Mouse (Mus musculus): ENCODE results near the gene Hoxc8.

The Hoxc8 gene

DNA sequence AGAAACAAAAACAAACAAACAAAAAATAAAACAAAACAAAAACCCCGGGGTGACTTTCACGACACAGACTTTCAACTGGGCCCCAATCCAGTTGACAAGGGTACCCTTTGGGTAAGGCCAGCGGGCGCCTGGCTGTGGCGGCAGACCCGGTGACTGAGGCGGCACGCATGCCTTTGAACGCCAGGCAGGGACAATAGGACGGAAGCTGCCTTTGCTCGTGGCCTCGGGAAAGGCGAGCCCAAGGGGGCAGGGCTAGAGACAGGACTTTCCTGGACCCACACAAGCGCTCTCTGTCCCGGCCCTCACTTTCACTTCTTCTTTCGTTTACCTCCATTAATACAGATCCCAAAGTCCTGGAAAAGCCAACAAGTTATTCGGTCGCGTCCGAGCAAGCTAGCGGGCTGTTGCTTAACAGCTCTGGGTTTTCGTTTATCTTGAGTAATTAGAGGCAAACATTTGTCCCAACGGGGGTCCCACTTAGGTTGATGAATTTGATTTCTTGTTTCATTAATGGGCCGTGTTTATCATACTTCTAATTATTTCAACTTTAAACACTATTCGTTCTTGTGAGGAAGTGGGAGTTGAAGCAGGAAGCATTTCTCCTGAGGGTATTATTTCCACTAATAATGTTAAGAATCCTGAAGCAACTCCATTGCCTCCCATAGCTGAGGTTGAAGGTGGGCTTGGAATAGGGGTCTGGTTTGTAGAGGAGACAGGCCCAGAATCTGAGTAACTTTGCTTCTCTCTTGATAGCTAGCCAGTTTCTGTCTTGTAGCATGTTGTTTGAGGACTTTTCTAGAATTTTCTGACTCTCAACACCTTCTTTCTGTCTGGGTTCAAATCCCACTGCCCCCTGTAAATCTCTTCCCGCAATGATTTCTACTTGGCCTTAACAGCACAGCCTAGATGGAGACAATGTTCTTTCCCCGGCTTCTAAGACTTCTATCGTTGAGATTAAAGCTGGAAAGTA, 26.5 kb upstream of the Hoxc8 start:
- intact Hi-C loops (cut with DNase I), result no loop called here

DNA sequence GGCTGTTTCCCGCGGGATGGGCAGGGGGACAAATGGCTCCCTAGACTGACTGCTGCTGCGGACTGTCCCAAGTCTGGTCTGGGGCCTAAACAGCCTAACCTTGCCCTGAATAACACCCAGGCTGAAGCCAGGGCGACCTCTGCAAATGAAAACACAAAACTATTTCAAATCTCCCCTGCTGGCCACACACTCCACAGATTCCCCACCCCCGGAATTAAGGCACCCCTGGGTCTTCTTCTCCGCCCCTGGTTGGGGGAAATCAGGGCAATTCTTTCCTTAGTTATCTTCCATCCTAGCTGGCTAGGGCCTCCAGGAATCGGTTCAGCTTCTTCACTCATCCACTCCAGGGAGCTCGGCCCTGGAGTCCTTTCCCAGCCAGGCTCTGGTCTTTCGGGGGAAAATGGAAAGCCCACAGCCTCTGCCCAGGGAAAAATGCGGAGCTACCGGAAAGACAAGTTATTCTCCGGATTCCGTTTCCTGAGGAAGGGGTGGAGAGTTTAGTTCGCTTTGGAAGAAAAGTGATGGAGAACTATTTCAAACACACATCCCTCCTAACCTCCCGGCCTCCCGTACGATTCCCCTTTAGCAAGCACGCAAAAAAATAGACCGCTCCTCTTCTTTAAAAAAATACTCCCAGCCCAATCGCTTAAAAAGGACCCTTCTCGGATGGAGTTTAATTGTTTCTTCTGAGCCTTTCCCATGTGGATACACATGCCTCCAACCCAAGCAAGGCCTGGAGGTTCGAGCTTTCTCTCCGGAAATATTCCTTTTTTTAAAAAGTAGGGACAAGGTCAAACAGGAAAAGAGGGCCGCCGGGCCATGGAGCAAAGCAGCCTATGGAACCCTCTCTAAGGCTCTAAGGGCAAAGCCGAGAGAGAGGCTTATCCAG, 25.2 kb upstream of the Hoxc8 start:
- intact Hi-C loops (cut with DNase I), result loop anchor here (5.0 kb wide), 1 partner anchor 212 kb away; no protein-coding TSS in a partner anchor

DNA sequence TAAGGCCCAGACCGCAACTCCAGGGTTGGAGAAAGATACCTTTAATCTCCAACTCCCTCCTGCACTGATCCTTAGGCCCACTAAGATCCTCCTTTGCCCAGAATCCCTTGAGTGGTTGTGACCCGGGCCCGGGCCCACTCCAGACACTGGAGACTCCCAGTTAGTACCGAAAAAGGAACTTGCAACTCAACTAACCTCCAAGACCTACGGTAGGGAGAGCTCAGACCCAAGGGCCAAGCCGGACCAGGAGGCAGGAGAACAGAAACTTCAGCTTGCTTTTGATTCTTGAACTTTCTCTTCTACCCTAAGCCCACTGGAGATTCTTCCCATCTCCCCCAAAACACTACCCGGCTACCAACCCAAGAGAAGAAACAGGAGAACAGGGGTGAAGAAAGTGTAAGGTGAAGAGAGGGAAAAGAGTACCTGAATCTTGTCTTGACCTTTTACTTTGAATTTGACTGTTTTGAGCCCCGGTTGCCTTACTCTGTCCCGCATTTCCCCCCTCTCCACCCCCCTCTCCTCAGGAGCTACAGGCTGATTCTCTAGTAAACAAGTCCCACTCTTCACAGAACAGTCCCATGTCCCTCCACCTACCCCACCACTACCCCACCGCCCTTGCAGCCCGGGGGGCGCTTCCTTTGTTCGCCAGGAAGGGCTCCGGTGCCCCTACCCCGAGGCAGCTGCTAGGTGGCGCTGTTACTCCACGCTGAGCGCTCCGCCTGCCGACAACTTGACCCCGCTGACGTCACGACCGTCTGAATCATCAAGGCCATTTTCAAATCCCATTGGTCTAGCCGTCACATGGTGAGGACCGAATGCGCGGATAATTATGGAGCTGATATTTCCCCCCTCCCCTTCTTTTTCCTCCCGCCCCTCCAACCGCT, 24.3 kb upstream of the Hoxc8 start:
- intact Hi-C loops (cut with DNase I), result loop anchor here (5.0 kb wide), 1 partner anchor 211 kb away; no protein-coding TSS in a partner anchor

DNA sequence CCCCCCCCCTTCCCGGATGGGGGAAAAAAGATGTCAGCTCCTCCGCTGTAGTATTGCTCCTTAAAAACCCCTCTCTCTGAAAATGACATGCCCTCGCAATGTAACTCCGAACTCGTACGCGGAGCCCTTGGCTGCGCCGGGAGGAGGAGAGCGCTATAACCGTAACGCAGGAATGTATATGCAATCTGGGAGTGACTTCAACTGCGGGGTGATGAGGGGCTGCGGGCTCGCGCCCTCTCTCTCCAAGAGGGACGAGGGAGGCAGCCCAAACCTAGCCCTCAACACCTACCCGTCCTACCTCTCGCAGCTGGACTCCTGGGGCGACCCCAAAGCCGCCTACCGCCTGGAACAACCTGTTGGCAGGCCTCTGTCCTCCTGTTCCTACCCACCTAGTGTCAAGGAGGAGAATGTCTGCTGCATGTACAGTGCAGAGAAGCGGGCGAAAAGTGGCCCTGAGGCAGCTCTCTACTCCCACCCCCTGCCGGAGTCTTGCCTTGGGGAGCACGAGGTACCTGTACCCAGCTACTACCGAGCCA, 23.6 kb upstream of the Hoxc8 start, which contains the start of gene Hoxc10:
TSS of gene Hoxc10 (plus strand) at position 21 of the 536 bp plus-strand sequence.
- intact Hi-C loops (cut with DNase I), result loop anchor here (5.0 kb wide), 1 partner anchor 210 kb away; no protein-coding TSS in a partner anchor

DNA sequence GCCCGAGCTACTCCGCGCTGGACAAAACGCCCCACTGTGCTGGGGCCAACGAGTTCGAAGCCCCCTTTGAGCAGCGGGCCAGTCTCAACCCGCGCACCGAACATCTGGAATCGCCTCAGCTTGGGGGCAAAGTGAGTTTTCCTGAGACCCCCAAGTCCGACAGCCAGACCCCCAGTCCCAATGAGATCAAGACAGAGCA, 23.2 kb upstream of the Hoxc8 start, which contains the start of gene Hoxc5:
TSS of gene Hoxc5 (plus strand) at position 132 of the 199 bp plus-strand sequence.
- intact Hi-C loops (cut with DNase I), result loop anchor here (5.0 kb wide), 1 partner anchor 210 kb away; no protein-coding TSS in a partner anchor

DNA sequence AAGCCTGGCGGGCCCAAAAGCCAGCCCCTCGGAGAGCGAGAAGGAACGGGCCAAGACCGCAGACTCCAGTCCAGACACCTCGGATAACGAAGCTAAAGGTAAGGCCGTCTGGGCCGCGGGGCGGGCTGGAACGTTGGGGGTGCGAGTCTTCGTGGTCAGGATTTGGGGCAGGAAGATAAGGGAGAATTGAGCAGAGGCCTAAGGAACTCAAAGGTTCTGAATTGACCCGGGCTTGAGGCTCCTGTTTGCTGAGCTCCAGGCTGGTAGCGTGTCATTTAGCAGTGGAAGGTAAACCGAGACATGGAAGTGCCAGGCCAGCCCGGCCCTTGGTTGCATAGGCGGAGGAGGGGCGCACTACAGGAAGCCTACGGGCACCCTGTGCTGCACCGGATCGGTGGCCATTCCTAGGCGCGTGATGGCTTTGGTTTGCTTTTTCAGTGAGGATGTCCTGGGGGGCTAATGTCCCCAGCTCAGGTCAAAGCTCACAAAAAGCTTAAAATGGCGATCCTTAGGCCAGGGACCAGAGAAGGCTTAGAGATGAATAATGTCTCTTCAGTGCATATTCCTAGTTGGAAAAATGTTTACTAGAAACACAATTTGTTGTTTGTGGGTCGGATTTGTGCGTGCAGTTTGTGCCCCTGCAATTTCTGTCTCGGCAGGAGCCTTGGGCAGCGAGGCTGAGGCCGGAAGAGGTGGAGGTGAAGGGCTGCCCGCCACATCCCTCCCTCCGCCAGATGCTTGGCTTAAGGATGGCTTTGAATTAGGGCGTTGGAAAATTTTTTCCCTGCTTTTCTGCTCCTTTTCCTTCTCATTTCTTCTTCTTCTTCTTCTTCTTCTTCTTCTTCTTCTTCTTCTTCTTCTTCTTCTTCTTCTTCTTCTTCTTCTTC, 22.7 kb upstream of the Hoxc8 start:
- intact Hi-C loops (cut with DNase I), result loop anchor here (5.0 kb wide), 1 partner anchor 210 kb away; no protein-coding TSS in a partner anchor

DNA sequence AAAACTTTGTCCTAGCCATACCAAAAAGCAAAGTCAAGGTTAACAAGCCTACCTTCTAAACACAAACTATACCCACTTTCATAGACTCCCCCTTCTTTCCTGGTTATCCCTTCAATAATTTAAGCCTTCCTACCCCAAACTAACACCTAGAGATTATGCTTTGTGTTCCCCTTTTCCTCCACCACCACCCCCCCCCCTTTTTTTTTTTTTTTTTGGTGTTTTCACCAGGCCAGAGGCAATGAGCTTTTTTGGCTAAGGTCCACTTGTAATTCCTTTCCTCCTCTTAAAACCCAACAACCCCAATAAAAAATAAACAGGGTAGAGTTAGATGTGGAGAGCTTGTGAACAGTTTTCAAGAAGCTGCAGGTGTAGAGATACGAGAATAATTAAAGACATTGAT, 21.1 kb upstream of the Hoxc8 start:
- intact Hi-C loops (cut with DNase I), result loop anchor here (5.0 kb wide), 1 partner anchor 208 kb away; no protein-coding TSS in a partner anchor

DNA sequence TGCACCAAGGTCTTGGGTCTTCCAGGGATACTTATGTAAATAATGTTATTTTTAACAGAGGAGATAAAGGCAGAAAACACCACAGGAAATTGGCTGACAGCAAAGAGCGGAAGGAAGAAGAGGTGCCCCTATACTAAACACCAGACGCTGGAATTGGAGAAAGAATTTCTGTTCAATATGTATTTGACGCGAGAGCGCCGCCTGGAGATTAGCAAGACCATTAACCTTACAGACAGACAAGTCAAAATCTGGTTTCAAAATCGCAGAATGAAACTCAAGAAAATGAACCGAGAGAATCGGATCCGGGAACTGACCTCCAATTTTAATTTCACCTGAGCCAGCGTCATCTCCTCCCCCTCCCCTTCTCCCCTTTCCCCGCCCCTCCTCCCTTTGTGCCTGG, 19.7 kb upstream of the Hoxc8 start:
- intact Hi-C loops (cut with DNase I), result loop anchor here (5.0 kb wide), 1 partner anchor 208 kb away; no protein-coding TSS in a partner anchor

DNA sequence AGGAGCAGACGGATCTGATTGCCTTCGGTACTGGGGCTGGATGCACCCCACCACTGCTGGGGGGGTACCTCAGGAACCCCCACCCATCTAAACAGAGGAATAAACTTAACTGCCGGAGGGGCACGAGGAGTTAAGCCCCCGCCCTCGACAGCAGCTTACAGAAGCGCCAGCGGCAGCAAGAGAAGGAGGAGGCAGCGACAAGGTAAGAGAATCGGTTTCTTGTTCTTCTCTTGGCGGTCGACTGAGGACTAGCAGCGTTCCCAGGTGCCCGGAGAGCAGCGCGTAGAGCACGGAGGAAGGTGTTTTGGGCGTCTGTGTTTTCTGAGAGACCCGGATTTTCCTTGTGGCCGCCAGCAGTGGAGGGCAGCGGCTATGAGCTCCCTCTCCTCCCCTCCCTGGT, 18.2 kb upstream of the Hoxc8 start:
- intact Hi-C loops (cut with DNase I), result loop anchor here (5.0 kb wide), 1 partner anchor 210 kb away; no protein-coding TSS in a partner anchor

DNA sequence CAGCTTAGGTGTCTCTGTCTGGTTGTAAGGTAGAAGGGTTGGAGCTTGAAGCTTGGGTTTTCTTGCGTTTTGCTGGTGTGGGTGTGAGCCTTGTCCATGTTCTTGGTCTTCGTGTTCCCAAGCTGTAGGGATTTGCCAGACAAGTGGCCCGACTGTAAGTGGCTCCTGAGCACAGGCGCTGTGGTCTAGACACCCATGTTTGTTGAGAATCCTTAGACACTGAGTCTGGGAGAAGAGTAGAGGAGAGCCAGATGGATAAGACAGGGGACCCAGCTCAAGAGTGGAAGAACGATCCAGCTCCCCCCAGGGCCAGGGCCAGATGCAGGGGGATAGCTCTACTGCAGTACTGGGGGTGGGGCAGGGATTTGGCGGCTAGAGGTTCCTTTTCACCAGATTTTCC, 17.7 kb upstream of the Hoxc8 start:
- intact Hi-C loops (cut with DNase I), result loop anchor here (5.0 kb wide), 1 partner anchor 210 kb away; no protein-coding TSS in a partner anchor

DNA sequence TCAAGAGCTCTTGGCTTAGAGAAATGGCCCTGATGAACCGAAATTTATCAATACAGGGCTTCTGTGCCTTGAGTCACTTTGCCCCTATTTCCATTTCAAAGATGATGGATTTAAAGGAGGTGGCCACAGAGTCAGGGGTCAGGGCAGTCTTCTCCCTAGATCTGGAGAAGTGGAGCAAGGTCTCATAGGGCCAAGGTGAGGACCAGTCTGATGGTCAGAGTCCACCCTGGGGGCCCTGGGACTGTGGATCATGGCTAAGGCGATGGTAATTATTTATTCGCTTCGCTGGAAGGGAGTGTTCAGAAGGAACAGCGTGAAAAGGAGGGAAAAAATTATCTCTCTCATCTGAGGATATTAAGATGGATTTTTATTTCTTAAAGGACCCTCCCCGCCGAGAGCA, 15.4 kb upstream of the Hoxc8 start:
- intact Hi-C loops (cut with DNase I), result no loop called here

DNA sequence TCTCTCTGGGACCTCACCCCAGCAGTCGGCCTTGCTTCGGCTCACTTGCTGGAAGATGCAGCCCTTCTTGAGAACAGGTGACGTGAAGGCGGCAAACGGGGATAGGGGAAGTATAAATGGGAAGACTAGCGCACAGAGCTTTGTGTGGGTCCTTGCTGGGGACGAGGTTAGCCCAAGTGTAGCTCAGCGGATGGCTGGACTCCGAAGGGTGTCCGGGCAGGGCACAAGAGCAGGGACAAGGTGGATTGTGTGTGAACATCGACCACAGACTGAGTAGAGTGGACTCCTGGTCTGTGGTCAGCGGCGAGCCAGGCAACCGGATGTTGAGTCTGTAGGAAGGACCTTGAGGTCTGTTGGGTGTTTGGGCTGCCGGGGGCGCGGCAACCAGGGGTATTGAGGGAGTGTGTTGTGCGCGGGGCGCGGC, 14.7 kb upstream of the Hoxc8 start:
- intact Hi-C loops (cut with DNase I), result no loop called here

DNA sequence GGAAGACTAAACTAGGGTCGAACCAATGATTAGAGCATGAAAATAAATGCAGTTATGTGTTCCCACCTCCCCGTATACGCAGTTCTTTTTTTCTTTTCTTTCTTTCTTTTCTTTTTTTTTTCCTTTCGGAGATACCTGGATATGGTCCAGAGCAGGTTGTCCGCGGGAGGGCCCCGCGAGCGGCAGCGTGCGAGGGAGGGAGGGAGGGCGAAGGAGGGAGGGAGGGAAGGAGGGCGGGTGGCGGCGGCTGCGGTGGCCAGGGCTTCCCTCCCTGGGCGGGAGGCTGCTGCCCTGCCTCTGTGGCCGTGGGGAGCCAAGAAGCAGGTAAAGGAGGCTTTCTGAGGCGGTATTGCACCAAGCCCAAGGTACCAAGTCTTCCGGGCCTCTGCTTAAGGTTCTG, 14.2 kb upstream of the Hoxc8 start, which contains the start of gene Hoxc9:
TSS of gene Hoxc9 (plus strand) at position 269 of the 400 bp plus-strand sequence.
- intact Hi-C loops (cut with DNase I), result no loop called here

DNA sequence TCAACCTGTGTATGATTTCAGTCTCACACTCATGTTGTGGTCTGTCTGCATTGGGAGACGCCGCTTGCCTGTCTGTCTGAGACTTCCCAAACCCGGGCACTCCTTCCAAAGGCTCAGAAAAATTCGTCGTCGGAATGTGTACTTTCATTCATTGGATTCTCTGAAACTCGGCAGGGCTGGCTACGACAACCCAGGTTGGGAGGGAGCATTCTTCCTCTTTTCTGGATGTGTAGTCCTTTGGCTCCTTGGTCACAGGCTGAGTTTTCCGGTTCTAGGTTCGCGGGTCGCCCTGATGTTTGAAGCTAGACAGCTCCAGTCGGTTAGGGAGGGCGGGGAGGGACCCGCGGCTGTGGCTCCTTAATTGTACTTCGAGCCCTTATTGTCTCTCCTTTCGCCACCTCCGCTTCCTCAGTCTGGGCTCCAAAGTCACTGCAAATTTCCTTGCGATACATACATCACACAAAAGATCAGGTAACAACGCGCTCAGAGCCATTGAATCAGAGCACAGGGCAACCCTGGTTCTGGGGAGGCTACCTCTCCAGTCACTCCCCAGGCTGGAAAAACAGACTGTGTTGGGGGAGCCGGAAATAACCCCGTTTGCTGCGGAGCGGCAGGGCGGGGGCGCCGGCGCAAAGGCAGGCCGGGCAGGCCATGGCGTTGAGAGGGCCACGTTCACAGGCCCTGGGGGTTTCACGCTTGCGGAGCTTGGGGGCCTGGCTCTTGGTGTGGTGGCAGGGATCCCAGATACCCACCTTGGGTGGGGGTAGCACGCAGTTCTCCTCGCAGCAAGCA, 13.6 kb upstream of the Hoxc8 start:
- intact Hi-C loops (cut with DNase I), result no loop called here

DNA sequence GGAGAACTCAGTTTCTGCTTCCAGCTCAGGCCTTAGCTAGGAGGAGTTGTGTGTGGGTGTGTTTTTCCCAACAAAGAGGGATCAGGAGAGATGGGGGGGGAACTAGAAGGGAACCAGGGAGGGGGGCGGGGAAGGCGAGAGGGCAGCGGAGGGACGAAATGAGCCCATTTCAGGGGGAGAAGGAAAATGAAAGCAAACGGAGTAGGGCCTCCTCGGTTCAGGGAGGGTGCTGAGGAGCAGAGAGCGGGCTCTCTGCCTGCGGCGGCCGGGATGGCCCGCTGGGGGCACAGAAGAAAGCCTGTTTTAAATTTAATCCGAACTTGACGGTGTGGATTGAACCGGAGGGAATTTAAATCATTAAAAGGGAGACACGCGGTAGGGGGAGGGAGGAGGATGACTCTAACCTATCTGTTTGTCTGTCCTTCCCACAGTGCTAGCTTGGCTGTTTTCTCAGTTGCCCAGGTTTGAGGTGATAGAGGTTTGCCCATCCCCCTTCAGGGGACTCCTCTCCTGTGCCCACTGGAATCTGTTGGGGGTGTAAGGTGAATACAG, 12.9 kb upstream of the Hoxc8 start:
- intact Hi-C loops (cut with DNase I), result no loop called here

DNA sequence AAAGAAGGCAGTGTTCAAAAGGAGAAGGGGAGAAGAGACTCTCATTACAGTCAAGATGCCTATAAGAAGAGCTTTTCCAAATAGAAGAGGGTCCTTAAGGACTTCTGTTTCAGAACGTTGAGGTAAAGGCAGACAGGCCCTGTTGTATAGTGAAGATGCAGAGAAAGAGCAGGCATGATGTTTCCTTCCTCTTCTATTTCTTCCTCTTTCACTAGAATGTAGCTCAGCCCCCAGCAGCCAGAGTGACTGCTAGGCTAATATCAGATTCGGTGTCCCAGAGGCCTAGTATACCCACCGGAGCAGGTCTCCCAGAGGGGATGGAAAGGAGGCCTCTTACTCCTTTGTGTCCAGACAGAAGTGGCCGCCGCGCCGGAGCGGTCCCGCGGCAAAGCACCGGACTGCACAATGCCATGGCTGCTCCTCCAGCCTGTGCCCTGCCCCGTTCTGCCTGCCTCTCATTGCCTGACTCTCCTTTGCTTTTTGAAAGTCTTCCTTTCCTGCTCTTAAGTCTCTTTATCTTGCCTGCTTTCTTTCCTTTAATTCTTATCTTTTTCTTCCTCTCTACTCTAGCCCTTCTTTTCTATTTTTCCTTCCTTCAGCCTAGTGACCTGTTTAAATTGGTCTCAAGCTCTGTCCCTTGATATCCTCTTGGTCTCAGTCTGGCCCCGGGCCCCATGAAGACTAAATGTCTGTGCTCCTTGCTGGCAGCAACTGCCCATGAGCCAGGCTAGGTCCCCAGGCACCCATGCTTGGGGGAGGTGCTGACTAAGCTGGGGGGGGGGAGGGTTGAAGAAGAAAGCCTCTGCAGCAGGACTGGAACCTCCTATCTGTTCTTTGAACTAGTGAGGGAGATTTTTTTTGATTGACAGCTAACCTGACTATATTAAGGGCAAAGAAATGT, 11.5 kb upstream of the Hoxc8 start:
- intact Hi-C loops (cut with DNase I), result no loop called here

DNA sequence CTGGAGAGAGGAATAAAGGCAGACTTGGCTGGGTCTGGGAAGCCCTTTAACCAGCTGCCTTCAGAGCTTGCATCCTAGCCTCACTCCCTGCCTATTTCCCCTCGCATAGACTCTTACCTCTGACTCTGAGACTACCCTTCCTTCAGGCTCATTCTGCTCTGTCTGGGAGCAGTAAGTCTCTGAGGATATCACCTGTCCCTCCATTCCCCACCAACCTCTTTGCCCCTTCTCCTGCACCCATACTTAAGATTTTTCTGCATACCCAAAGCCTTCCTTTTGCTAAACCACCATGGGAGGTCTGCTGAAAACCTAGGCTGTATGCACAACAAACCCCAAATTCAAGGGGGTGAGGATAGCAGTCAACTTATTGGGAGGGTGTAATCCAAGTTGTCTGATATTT, 10.5 kb upstream of the Hoxc8 start:
- intact Hi-C loops (cut with DNase I), result loop anchor here (10.0 kb wide), 1 partner anchor 335 kb away; the partner anchor contains the start of gene Gpr84
